Mouse (Mus musculus): ENCODE results near the gene Atp7b. TPM values are rescaled to one million over a fixed set of nuclear protein-coding genes. Genes with fewer than 3 reads are reported as not detected.

Gene Atp7b
- polyA plus RNA-seq, 1 experiment from 2014 or later: 1.2 TPM

DNA sequence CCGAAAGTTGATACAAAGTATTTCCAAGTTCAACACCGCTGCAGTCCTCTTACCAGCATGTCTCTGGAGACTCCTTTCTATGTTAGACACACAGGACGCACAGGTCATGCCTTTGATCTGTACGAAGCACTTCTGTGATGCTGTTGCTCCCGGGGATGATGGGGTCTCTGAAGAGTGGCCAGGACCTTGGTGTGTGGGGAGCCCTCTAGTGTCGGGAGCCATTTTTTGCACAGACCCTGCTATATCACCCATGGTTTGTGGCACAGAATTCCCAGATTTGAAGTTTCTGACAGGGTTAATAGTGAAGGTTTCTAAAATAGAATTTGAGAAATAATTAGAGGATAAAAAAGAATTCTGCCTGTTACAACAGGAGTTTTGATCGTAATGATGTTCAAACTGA lies 37.9 kb downstream of the Atp7b start:
- Histone ChIP-seq H3K4me3 (no peak overlapping the region), H3K4me1 (no peaks in the 10 kb centered on the region), H3K27me3 (no peaks in the 10 kb centered on the region), H3K27ac (no peak overlapping the region), H3K9me3 (no peaks in the 10 kb centered on the region), H3K4me2 (replicated peaks) (no peak overlapping the region), H3K36me3 (no peaks in the 10 kb centered on the region), H3K9ac (no peak overlapping the region)
- ATAC-seq (ENCODE audit: insufficient number of reproducible peaks, insufficient read depth, low FRiP score, low TSS enrichment): no peak
- WGBS: 45% methylated on average over 7 of the region's 7 CpGs

DNA sequence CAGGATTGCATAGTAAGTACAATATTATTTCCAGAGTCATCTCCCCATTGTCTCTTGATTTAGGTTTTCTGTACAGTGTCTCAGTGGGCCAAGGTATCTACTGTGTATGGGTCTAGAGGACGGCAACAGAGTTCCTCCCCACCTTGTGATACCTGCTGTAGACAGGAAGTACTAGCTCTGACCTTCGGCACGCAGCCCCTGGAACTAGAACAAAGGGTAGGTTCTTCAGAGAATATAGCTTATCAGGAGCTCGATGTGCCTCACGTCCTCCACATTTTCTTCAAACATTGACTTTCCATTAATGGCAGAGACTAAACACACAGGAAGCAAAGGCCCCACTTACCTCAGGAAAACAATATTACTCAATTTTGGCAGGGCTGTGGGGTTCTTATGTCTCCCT lies 40.6 kb downstream of the Atp7b start:
- Histone ChIP-seq H3K27me3 (no peaks in the 10 kb centered on the region), H3K4me1 (no peaks in the 10 kb centered on the region), H3K27ac (no peak overlapping the region), H3K9ac (no peak overlapping the region), H3K4me2 (replicated peaks) (no peak overlapping the region), H3K4me3 (no peak overlapping the region), H3K9me3 (no peaks in the 10 kb centered on the region), H3K36me3 (no peaks in the 10 kb centered on the region)
- 84% methylated on average over 5 of the region's 5 CpGs for WGBS
- ATAC-seq (ENCODE audit: insufficient number of reproducible peaks, insufficient read depth, low FRiP score, low TSS enrichment): no peak

DNA sequence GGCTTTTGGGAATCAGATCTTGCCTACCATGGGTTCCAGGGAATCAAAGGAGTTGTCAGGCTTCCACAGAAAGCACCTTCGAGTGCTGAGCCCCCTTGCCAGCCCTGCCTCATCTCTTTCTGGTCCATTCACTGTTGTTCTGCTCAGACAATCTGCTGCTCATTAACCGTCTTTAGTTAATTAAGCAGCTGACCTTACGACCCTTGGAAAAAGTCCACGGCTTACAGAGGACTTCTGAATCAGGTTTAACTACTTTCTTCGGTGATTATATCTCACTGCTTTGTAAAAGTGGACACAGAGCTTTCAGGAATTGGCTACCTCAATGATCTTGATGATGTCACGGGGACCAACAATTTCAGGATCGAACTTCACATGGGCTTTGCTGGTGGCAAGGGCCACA lies 42.4 kb downstream of the Atp7b start:
- Histone ChIP-seq H3K9ac (no peak overlapping the region), H3K36me3 (no peaks in the 10 kb centered on the region), H3K4me3 (no peak overlapping the region), H3K4me1 (no peaks in the 10 kb centered on the region), H3K4me2 (replicated peaks) (no peak overlapping the region), H3K9me3 (no peaks in the 10 kb centered on the region), H3K27ac (no peak overlapping the region), H3K27me3 (no peaks in the 10 kb centered on the region)
- 33% methylated on average over 7 of the region's 7 CpGs for WGBS
- no peak for ATAC-seq (ENCODE audit: insufficient number of reproducible peaks, insufficient read depth, low FRiP score, low TSS enrichment)

DNA sequence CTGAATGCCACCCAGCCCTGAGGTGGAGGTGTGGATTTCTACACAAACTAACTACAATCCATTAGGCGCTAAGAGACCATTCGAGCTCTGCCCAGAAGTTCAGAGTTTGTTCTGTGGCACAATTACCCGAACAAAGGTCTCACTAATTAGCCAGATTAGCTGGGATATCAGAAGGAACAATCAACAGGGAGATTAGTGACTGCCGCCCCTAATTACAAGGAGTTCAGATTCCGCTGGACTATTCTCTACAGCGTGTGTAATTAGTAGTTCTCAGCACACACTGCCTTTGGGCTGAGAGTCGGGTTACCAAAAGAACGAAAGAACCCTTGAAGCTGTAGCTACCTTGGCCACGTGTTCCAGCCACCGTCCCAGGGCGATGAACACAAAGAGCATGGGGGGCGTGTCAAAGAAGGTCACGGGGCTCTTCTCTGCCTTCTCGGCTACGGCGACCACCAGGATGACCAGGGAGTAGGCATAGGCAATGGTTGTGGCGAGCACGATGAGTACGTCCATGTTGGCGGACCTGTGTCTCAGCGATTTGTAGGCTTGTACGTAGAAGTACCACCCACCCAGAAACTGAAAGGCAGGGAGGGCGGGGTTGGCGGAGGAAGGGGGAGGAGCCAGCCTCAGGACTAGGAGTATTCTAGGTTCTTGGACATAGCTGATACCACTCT lies 46.9 kb downstream of the Atp7b start:
- WGBS: 58% methylated on average over 24 of the region's 24 CpGs
- Histone ChIP-seq H3K27me3 (no peaks in the 10 kb centered on the region), H3K9me3 (no peaks in the 10 kb centered on the region), H3K27ac (no peak overlapping the region), H3K4me1 (no peaks in the 10 kb centered on the region), H3K9ac (no peak overlapping the region), H3K4me2 (replicated peaks) (no peak overlapping the region), H3K36me3 (no peaks in the 10 kb centered on the region), H3K4me3 (0 out of 2 replicates have a peak overlapping the region, but pooled peaks have one; percentile 3)
- peak; percentile 44; the same call in 1 of the 2 replicates for ATAC-seq (ENCODE audit: insufficient number of reproducible peaks, insufficient read depth, low FRiP score, low TSS enrichment)

DNA sequence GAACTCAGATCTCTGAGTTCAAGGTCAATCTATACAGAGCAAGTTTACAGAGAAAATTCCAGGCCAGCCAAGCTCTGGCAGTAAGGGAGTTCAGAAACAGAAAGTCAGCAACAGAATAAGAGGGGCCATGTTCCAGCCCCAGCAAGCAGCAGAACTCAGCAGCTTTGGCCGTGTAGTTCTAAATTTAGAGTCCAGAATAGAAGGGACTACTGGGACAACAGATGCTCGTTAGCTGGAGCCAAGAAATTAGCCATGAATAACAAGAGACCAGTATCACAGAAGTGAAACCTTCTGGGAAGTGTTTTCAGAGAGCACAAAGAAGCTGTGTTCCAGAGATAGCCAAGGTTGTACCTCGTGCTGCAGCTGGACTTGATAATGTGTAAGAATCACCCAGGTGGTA lies 50.7 kb downstream of the Atp7b start:
- H3K9me3 ChIP-seq: no peaks in the 10 kb centered on the region
- no peak overlapping the region for H3K27ac ChIP-seq
- H3K27me3 ChIP-seq: no peaks in the 10 kb centered on the region
- no peak overlapping the region for H3K4me2 ChIP-seq (replicated peaks)
- H3K36me3 ChIP-seq: no peaks in the 10 kb centered on the region
- H3K4me1 ChIP-seq: no peaks in the 10 kb centered on the region
- WGBS: 27% methylated on average over 3 of the region's 3 CpGs
- no peak overlapping the region for H3K9ac ChIP-seq
- H3K4me3 ChIP-seq: no peak overlapping the region
- ATAC-seq (ENCODE audit: insufficient number of reproducible peaks, insufficient read depth, low FRiP score, low TSS enrichment): no peak

DNA sequence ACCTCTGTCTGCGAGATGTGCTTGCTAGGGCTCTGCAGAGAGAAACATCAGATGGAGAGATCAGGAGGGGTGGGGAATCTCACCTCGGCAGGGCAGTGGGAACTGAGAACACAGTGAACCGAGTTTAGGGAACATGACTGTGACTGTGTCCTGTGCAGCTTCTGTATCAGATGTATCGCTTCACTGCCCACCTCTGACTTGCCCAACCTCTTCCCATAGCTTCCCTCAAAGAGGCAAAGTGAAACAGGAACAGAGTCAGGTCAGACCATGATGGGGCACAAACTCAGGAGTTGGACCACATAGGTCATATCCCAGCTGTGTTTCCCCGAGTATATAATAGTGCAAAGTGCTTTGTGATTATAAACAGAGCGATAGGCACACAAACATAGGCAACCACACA lies 53.7 kb downstream of the Atp7b start:
- Histone ChIP-seq H3K4me3 (no peak overlapping the region), H3K9ac (no peak overlapping the region), H3K4me2 (replicated peaks) (no peak overlapping the region), H3K27ac (no peak overlapping the region), H3K4me1 (no peaks in the 10 kb centered on the region), H3K36me3 (no peaks in the 10 kb centered on the region), H3K9me3 (no peaks in the 10 kb centered on the region), H3K27me3 (no peaks in the 10 kb centered on the region)
- ATAC-seq (ENCODE audit: insufficient number of reproducible peaks, insufficient read depth, low FRiP score, low TSS enrichment): no peak
- 79% methylated on average over 6 of the region's 6 CpGs for WGBS

DNA sequence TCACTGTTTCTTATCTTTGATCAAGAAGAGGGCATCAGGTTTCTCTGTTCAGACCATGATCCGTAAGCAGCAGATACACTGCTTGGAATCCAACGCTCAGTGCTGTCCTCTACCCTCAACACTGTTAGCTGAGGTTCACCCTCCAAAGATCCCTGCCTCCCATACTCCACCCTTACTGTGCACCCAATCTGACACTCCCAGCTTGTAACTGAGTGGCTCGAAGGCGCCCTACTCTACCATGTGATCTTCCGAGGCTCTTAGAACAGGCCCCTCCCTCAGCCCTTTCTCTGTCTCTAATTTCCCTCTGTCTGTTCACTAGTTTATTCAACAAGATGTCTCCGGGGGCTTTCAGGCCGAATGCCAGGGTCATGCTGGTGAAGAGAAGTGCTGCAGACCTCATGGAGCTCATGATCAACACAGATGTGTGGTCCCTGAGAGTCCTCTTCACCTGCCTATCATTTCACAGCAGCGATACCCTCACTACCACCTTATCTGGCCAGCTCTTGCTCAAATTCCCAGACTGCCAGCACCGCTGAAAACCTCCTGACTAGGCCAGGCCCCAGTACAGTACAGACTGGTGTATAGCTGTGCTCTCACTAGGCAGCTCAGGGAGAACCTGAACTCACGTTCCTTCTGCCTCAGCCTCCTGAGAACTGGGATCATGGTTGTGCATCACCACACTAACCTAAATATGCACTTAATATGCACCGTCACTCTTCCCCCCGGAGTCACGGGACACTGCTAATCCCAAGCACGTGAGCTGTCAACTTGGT lies 55.2 kb downstream of the Atp7b start:
- Histone ChIP-seq H3K4me3 (no peak overlapping the region), H3K4me1 (no peaks in the 10 kb centered on the region), H3K9me3 (no peaks in the 10 kb centered on the region), H3K27me3 (no peaks in the 10 kb centered on the region), H3K9ac (no peak overlapping the region), H3K27ac (no peak overlapping the region), H3K4me2 (replicated peaks) (no peak overlapping the region), H3K36me3 (no peaks in the 10 kb centered on the region)
- no peak for ATAC-seq (ENCODE audit: insufficient number of reproducible peaks, insufficient read depth, low FRiP score, low TSS enrichment)
- 70% methylated on average over 14 of the region's 14 CpGs for WGBS

DNA sequence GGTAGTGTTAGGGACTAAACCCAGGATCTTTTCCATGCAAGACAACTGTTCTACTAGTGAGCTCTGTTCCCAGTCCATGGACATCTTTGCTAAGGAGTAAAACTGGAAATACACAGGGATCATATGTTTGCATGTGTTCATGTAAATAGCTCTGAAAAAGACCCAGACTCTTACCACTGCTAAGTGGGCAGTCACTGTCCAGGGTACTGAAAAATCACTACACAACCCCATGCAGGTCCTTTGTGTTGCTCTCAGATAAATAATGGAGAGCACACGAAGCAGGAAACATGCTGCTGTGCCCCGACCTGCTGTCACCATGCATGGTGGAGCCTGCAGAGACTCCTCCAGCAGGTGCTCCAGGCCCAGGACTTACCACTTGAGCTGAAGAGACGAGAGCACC lies 64.9 kb downstream of the Atp7b start:
- no peak overlapping the region for H3K4me3 ChIP-seq
- no peaks in the 10 kb centered on the region for H3K9me3 ChIP-seq
- no peak overlapping the region for H3K27ac ChIP-seq
- no peaks in the 10 kb centered on the region for H3K4me1 ChIP-seq
- H3K27me3 ChIP-seq: no peaks in the 10 kb centered on the region
- no peak overlapping the region for H3K4me2 ChIP-seq (replicated peaks)
- ATAC-seq (ENCODE audit: insufficient number of reproducible peaks, insufficient read depth, low FRiP score, low TSS enrichment): no peak
- H3K9ac ChIP-seq: no peak overlapping the region
- H3K36me3 ChIP-seq: no peaks in the 10 kb centered on the region
- whole genome bisulfite sequencing: 44% methylated on average over 3 of the region's 3 CpGs

DNA sequence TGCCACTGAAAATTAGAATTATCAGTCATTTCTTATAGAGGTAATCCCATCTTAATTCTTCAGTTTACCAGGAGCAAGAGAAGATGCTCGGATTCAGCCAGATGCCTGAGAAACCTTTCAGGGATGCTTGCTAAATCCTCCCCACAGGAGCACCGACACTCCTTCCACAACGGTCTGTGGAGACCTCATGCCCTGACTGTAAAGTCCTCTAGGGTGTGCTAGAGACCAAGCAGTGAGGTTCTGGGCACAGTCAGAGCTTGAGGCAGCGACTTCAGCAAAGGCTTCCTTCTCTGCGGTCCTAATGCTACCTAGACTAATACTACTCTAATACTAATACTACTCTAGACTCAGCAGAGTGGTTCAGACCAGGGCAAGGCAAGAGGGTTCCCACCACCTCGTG lies 67.9 kb downstream of the Atp7b start:
- Histone ChIP-seq H3K4me3 (no peak overlapping the region), H3K4me2 (replicated peaks) (no peak overlapping the region), H3K27ac (no peak overlapping the region), H3K36me3 (no peaks in the 10 kb centered on the region), H3K9me3 (no peaks in the 10 kb centered on the region), H3K4me1 (no peaks in the 10 kb centered on the region), H3K9ac (no peak overlapping the region), H3K27me3 (no peaks in the 10 kb centered on the region)
- WGBS: 23% methylated on average over 6 of the region's 6 CpGs
- no peak for ATAC-seq (ENCODE audit: insufficient number of reproducible peaks, insufficient read depth, low FRiP score, low TSS enrichment)

DNA sequence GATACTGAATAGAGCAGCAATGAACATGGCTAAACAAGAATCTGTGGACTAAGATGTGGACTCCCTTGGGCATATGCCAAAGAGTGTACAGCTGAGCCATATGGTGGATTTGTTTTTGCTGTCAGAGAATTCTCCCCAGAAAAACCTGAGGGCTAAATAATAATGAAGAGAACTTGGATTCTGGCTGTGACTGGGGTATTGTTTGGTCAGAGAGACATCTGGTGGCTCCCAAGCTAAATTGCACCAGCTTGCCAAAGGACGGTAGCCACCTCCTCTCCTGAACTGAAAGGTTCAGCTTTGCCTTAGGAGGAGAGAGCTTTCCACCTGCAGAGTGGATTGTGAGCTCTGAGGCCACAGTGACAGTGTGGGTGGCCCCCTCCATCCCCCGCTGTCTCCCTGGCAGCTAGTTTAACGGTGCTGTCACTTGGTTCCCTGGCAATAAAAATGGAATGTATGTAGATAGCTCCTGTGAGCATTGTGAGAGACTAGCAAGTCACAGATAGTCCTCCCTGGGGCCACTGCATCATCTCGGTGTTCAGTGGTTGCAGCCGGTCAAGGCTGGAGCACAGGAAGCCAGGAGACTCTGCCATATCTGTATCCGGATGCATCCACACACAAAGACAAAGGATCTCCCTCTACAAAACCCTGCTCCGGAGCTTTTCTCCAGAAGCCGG lies 78.3 kb downstream of the Atp7b start:
- no peak for ATAC-seq (ENCODE audit: insufficient number of reproducible peaks, insufficient read depth, low FRiP score, low TSS enrichment)
- WGBS: 67% methylated on average over 8 of the region's 8 CpGs

DNA sequence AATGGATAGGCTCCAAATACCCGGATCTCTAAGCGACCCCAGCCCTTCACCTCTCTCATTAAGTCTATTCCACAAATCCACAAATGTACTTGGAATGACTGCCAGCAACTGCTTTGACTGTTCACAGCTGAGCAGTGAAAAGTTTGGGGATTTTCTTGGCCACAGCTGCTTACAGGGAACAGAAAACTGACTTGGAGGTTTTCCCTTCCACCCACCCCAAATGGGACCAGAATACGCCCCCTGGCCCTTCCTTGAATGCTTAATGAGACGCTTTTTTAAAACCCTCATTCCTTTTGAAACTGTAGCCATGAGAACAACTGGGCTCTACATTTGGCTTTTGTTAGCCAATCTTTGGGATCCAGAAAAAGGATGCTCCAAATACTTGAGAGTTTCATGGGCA lies 81.9 kb downstream of the Atp7b start:
- ATAC-seq (ENCODE audit: insufficient number of reproducible peaks, insufficient read depth, low FRiP score, low TSS enrichment): no peak
- H3K27ac ChIP-seq: no peak overlapping the region
- no peaks in the 10 kb centered on the region for H3K9me3 ChIP-seq
- no peaks in the 10 kb centered on the region for H3K27me3 ChIP-seq
- H3K4me3 ChIP-seq: no peak overlapping the region
- no peak overlapping the region for H3K9ac ChIP-seq
- H3K36me3 ChIP-seq: no peaks in the 10 kb centered on the region
- no peak overlapping the region for H3K4me2 ChIP-seq (replicated peaks)
- WGBS: 55% methylated on average over 4 of the region's 4 CpGs
- no peaks in the 10 kb centered on the region for H3K4me1 ChIP-seq

More for the DNA sequence above, 78.3 kb downstream of the Atp7b start:
- Histone ChIP-seq H3K9me3 (no peaks in the 10 kb centered on the region), H3K9ac (no peak overlapping the region), H3K4me1 (no peaks in the 10 kb centered on the region), H3K4me2 (replicated peaks) (no peak overlapping the region), H3K36me3 (no peaks in the 10 kb centered on the region), H3K4me3 (no peak overlapping the region), H3K27me3 (no peaks in the 10 kb centered on the region), H3K27ac (no peak overlapping the region)

DNA sequence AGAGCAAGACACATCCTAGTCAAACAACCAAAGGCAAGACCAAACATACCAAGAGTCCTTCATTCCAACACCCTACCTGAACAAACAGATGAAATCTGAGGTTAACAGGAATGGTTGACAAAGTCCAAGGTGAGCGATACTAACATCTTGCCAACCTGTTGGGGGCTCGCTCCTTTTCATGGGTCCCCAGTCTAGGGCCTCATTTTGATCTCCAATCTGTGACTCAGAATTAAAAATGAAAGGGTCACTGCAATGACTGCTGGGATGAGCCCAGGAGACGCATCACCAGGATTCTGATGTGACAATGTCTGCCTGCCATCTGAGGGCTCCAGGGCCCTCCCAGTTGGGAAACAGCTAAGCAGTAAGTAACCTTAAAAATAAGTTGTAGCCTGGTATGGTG lies 90.6 kb downstream of the Atp7b start, which contains the start of gene Ccdc70:
Gene Ccdc70, plus strand, starts transcription at position 301 of the 400 bp plus-strand sequence.
- H3K27me3 ChIP-seq: no peaks in the 10 kb centered on the region
- WGBS: 90% methylated on average over 3 of the region's 3 CpGs
- no peak within 1 kb of the TSS for H3K27ac ChIP-seq
- no peaks in the 10 kb centered on the region for H3K9me3 ChIP-seq
- ATAC-seq (ENCODE audit: insufficient number of reproducible peaks, insufficient read depth, low FRiP score, low TSS enrichment): no peak
- H3K4me1 ChIP-seq: no peaks in the 10 kb centered on the region
- H3K4me2 ChIP-seq (replicated peaks): no peak within 1 kb of the TSS
- H3K9ac ChIP-seq: no peak within 1 kb of the TSS
- H3K36me3 ChIP-seq: no peaks in the 10 kb centered on the region
- H3K4me3 ChIP-seq: no peak within 1 kb of the TSS
